Mouse (Mus musculus): ENCODE measurements at regions not wholly inside any gene's neighbourhood (a gene's known extent, or its start where the extent isn't known, plus 50 kb on each side); places are given as distances from the start of the nearest gene placed in this dataset.

DNA sequence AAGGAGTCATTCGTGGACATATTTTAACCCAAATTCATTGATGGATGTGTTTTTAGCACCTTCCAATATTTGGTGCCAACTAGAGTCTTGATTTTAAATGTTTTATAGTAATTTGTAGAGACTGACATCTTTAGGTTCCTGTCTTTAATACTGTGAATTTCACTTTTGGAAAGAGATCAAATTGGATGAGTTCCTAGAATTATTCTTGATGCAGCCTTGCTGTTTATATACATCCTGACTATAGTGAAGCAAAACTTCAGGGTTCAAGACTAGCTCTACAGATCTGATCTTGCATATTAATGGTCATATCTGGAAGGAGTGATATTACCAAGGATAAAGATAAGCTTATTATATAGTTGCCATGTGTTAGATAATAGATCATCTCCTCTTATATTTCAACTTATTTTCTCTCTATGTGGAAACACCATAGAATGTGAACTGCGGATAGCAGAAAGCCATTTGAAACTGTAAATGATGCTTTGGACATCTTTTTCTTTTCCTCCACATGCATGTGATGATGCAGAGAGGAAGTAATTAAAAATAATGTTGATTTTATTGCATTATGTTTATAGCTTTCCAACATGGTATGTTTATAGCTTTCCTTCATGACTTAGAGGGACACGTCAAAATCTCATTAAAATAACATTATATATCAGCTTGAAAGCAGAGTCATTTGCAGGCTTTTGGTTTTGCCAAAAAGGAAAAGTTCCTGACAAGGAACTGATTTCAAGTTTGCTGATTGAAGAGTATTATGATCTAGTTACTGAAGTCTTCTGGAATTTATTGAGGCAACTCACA lies 78.3 kb upstream of the Kcnj16 start:
- CTCF ChIA-PET, result interaction anchor here (1.1 to 1.3 kb wide), 2 partner anchors 15 to 23 kb away, joined by 3 read pairs; no protein-coding TSS in a partner anchor
- no peak for TF ChIP-seq CTCF (IDR thresholded peaks at IDR 0.05)
- POLR2A ChIA-PET, result no interaction called here
- in situ Hi-C loops (cut with MboI; ENCODE audit: low pct_unique_long_range_greater_than_20kb), result no loop called here
- H3K27me3 ChIP-seq, result no peaks in the 10 kb centered on the region
- DNase-seq (ENCODE audit: low read depth, low spot score), result no peak
- ATAC-seq, result no peak

DNA sequence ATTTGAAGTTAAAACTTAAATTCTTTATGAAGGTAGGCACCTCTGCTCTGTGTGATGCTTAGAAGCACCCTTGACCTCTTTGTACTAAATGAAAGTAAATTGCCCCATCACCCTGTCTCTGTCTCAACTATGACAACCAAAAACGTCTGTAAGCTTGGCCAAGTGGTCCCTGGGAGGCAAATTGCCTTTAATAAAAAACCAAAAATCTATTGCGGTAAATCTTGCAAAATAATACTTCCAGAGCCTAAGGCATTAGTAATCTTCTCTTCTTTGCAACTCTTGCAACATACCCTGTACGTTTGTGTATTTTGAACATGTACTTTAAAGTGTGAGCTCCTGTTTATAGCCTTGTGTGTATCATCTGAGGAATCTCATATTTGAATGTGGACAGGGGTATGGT lies 77.4 kb upstream of the Kcnj16 start:
- no peaks in the 10 kb centered on the region for H3K27me3 ChIP-seq
- no peak for DNase-seq (ENCODE audit: low read depth, low spot score)
- TF ChIP-seq CTCF (IDR thresholded peaks at IDR 0.05), result no peak
- ATAC-seq, result no peak
- in situ Hi-C loops (cut with MboI; ENCODE audit: low pct_unique_long_range_greater_than_20kb), result no loop called here
- ChIA-PET POLR2A (no interaction called here), CTCF (interaction anchor here (1.1 to 1.3 kb wide), 2 partner anchors 14 to 22 kb away, joined by 3 read pairs; no protein-coding TSS in a partner anchor)

DNA sequence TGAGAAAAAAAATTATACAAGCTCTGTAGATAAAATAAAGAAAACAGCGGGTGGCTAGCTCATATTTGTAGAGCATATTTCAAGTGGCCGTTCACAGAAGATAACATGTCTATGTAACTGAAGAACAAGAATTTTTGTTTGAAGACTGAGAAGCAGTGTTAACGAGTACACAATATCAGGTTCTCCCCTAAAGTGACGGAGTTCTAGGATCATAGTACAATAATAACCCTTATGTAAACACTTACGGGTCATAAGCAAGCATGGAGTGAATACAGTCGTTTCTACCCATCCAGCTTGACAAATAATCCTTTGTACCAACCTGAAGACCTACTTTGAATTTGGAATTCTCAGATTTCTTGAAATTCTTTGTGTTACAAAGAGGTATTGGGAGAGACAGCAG lies 64.9 kb upstream of the Kcnj16 start:
- in situ Hi-C loops (cut with MboI; ENCODE audit: low pct_unique_long_range_greater_than_20kb), result no loop called here
- TF ChIP-seq CTCF (IDR thresholded peaks at IDR 0.05), result no peak
- ATAC-seq, result no peak
- ChIA-PET CTCF (no interaction called here), POLR2A (no interaction called here)
- DNase-seq (ENCODE audit: low read depth, low spot score), result no peak
- no peaks in the 10 kb centered on the region for H3K27me3 ChIP-seq

Measured in Patski (cell line).